Mouse (Mus musculus) layer of hippocampus, postnatal 14 days (tissue): ENCODE results near the gene Tssc4. TPM values are rescaled to one million over a fixed set of nuclear protein-coding genes. Genes with fewer than 3 reads are reported as not detected.

ENCODE experiments used
- DNase-seq, 2 experiments: peaks; one replicate each; pipeline ENCODE4 v3.0.0; 2021 to 2022; ENCODE audit warnings: low spot score in 2 of 2, mixed read lengths in 1 of 2
- total RNA-seq, 2 experiments: library from RNA; stranded (reverse); gene quantifications; 2 replicates each; pipeline ENCODE4 v1.2.3; 2021

The Tssc4 gene
- total RNA-seq, 2 experiments from 2014 or later, result 51.8 to 56.9 TPM

DNA sequence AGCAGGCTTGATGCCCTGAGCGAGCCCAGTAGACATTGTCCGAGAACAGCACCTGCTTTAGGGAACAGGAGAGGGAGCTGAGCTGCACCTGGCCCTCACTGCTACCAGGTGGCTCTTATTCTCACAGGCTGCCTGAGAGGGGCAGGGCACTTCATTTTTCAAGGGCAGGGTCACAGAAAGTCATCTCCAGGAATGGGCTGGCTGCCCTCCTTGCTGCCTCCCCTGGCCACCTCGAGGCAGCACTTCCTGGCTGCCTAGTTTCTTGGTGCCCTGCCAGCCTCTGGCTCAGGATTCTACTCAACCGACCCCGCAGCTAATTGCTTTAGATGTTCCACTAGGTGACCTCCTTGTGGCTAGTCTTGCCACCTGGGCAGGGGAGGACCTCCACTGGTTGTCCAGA is 39.2 kb downstream of the Tssc4 start:
- DNase-seq, result no peak

DNA sequence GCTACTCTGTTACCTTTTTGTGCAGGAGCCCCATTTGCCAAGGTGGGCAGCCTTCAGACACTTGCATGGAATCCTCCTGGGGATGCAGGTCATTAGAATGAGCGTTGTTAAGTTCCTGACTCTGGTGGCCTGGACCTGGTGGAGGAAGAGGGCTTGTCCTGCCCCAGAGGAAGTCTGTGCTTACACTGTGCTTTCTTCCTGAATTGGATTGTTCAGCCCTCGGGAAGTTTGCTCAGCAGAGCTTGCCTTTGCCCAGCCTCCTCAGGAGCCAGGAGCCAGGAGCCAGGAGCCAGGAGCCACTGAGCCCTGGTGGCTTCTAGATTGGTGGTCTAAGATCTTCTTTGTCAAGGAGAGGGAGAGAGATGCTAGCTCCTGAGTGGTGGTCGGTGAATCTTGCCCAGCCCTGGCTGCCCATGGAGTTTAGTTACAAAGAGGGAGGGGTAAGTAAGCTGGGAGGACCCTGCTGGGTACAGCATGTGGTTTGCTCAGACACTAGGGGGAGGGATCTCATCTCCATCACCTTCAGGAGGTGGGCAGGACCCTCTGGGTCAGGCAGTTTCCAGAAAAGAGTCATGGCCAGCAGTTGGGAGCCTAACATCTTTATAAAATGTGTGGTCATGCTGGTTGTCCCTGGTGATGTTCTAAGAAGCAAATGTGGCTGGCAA is 40.1 kb downstream of the Tssc4 start:
- no peak for DNase-seq

DNA sequence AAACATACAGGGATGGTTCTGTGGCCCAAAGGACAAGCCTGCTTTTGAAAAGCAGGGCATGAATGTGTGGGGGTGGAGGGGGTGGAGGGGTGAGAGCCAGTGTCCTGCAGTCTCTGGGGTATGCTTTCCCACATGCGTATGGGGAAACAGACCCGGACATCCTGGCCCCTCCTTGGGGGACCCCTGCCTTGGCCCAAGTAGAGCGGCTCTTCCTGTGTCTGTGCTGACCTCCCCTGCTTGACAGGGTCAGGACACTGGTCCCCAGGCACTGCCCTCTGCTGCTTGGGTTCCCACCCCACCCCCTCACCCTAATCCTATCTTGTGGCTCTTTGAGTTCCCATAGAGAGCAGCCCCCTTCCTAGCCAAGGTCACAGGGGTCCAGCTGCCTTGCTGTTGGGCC is 40.6 kb downstream of the Tssc4 start:
- DNase-seq, result no peak

DNA sequence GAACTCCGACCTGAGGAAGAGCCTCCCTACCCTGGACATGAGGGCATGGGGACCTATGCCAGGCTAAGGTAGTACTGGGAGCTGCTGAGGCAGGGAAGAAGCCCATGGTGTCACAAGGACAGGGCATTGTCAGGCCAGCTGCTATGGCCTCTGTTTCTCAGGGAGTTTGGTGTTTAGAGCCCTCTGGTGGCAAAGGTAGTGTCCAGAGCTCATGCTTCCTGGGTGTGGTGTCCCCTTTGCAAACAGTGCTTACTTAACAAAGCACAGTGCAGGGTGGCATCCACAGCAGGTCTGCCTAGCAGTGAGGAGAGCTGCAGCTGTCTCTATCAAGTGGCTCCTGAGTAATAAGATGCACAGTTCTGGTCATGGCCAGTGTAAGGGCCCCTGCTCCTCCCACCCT is 41.8 kb downstream of the Tssc4 start:
- no peak for DNase-seq

DNA sequence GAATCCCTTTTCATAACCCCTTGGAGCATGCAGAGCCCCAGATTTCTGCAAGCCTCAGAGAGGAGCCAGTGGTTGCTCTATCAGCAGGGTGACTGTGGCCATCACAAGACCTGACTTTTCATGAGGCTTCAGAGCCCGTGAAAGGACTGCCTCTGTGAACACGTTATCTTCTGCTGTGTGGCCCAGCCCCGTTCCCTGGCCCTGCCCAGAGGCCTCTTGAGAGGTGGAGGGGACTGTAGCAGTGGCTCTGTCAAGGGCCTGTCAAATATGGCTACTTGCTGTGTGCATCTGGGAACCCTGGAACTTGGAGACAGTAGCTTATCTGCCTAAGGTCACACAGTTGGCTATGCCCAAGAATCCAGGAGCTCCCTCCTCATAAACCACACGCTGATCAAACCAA is 42.7 kb downstream of the Tssc4 start:
- DNase-seq, result no peak

DNA sequence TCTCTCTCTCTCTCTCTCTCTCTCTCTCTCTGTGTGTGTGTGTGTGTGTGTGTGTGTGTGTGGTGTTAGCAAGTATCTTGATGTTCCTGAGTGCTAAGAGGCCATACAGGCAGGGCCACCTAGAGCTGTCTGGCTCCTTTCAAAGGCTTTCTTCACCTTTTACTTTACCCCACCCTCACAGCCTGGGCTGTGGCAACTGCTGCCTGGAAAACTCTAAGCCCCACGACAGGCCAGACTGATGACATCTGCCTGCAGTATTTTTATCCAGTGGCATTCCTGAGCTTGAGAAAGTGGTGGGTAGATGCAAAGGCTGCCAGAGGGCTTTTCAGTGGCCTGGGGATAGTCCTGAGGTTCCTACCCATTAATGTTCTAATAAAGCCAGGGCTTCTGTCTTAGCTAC is 43.3 kb downstream of the Tssc4 start:
- DNase-seq, result no peak

DNA sequence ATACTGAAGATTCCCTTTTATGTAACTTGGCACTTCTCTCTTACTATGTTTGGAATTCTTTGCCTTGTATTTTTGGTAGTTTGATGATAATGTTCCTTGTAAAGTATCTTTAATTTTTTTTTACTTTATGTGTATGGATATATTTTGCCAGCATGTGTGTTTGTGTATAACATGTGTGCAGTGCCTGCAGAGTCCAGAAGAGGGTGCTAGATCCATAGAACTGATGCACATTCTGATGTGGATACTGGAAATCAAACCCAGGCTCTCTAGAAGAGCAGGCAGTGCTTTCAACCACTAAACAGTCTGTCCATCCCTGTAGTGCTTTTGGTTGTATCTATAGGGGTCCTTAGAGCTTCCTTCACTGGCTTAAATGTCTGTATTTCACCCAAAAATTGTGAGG is 45.7 kb downstream of the Tssc4 start:
- no peak for DNase-seq

DNA sequence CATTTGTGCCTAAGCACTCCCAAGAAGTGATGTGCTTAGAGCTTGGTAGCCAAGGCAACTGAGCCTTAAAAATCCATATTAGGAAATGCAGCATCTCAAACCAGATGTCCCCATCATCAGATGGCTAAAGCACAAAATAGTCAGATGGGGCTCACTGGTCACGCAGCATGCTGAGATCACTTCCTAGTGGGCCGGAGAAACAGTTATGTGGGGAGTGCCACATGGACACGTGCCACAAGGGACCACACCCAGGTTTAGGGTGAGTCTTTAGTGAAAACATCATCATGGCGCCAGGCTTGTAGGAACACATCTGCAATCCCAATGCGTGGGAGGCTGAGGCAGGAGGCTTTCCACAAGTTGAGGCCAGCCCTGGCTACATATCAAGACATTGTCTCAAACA is 47.5 kb downstream of the Tssc4 start:
- DNase-seq, result no peak

DNA sequence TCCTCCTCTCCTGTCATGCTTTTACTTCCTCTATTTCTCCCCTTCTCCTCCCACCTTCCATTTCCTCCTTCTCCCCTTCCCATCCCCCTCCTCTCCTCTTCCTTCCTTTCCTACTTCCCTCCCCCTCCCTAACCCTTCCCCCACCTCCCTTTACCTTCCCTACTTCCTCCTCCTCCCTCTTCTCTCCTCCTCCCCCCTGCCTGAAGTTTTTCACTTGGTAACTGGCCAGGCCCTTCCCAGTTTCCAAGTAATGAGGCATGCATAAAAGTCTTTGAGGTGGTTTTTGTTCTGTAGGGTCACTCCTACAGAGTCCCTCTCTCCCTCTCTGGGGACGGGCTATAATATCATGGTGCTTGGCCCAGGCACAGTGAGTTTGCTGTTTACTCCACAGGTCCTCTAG is 50.4 kb downstream of the Tssc4 start:
- DNase-seq, result no peak

DNA sequence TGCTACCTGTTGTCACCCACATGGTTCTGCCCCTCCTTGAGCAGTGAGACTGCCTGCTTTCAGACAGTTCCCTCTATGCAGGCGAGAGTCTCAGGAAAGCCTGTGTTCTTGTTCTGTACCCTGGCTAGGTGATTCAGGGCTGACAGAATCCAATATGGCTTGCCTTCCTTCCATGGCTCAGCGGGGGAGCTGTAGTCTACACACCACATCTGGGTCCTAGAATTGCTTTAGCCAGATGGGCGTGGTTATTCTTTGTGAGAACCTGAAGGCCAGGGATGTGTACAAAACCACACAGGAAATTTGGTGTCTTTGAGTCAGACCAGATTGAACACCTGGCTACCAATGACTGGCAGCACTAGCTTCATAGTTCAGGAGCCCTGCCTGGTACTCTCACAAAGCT is 50.8 kb downstream of the Tssc4 start:
- no peak for DNase-seq

Other genes starting within 250 kb of the Tssc4 start
- gene Th, start 138.1 kb upstream of the Tssc4 start, total RNA-seq, result under 1 TPM; 0.33 to 0.65 TPM
- under 1 TPM in 1 of 2 experiments, not detected in 1; 0.21 TPM for gene Ascl2, start 100.0 kb upstream of the Tssc4 start, total RNA-seq
- gene Tspan32, start 64.2 kb upstream of the Tssc4 start, total RNA-seq, result under 1 TPM in 1 of 2 experiments, not detected in 1; 0.19 TPM
- 100 to 1,000 TPM; 495 to 503 TPM for gene Cd81, start 16.5 kb upstream of the Tssc4 start, total RNA-seq
- gene Trpm5, start 25.4 kb downstream of the Tssc4 start, total RNA-seq, result under 1 TPM; 0.24 to 0.44 TPM
- gene Kcnq1, start 37.1 kb downstream of the Tssc4 start, total RNA-seq, result 1 to 10 TPM; 1.0 to 1.6 TPM